Mouse (Mus musculus): ENCODE measurements around the gene Ugt8a.

The Ugt8a gene

GRCm38 (mm10) chr3:125938092-125938755 is at the start of gene Ugt8a:
Gene Ugt8a, minus strand, starts transcription at chr3:125938619.
- peak; percentile 10 to 23 for DNase-seq

DNA sequence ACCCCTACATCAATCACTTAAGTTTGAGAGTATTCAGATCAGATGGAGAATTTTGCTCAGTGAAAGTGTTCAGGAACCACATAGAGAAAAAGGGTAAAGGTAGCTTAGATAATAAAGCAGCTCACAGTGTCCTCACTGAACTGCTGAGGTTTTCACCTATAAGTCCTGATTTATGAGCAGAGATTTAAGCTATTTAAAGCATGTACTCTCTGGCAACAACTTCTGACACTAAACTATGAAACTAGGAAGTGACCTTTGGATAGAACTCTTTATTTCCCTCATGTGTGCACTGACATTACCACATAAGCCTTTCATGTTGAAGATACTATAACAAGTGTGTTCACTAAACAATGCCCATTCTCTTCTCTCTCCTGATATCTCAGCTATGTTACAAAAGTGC is 48.2 kb upstream of the Ugt8a start:
- no peak for DNase-seq

DNA sequence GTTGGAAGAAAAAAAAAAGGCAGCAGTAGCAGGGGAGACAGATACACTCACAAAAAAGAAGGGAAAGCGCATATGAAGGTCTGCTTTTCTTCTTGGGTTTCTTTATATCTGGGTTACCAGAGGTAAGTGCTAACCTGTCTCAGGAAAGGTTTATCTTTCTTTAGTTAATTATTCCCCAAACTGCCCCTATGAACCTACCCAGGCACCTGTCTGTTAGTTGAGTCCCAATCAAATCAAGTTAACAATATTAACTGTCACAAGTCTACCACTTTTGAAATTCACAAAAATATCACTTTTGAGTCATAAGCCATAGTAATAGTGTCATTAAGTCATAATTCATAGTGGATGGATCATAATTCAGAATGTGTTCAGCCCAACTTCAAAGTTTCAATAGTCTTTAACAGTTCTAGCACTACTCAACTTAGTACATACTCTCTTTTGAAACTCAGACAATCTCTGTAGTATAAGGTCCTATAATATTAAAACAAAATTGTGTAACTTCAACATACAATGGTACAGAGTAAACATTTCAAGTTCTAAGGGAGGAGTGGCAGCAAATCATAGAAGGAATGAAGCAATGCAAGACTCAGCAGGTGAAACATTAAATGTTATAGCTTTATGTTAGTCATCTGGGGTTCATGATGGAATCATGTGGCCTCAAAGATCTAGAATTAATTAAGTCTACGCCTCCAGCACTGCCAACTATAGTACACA is 45.4 kb upstream of the Ugt8a start:
- no peak for DNase-seq

- no peak for DNase-seq
These were observed 41.1 kb upstream of the Ugt8a start for GRCm38 (mm10) chr3:125979475-125979874.

- DNase-seq = no peak
These were observed 37.5 kb upstream of the Ugt8a start for GRCm38 (mm10) chr3:125975899-125976298.

DNA sequence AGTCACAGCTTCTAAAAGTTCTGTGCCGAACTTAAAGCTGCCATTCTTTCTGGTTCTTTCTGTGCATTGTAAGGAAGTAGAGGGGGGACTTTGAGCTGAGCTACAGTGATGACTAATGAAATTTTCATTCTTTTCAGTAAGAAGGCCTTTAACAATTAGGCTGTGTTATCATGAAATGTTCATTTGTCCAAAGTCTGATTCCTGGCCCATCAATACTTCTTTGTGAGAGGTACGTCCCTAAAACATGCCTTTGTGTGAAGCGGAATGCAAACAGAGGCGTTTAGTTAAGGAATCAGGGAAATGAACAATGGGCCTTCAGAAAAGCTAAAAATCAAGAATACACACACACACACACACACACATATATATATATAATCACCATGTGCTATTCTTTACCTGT is 31.0 kb upstream of the Ugt8a start:
- no peak for DNase-seq

DNA sequence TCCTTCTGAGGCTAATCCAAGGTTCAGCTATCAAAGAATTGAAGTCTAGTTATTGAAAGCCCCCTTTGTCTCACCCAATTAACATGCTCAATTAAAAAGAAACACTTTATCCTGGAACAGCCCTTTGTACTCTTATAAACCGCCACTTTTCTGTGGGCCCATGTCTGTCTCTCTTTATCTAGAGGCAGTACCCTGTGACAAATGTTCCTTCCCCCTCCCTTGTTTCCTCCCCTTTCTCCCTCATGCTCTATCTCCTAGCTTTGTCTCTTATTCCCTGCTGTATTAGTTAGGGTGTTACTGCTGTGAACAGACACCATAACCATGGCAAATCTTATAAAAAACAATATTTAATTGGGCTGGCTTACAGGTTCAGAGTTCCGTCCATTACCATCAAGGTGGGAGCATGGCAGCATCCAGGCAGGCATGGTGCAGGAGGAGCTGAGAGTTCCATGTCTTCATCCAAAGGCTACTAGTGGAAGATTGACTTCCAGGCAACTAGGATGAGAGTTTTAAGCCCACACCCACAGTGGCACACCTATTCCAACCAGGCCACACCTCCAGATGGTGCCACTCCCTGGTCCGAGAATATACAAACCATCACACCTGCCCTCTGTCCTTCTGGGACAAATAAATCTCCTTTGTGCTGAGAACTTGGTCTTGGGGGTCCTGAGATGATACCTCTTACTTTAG is 17.9 kb upstream of the Ugt8a start:
- no peak for DNase-seq

GRCm38 (mm10) chr3:125954881-125955280 is 16.5 kb upstream of the Ugt8a start:
- no peak for DNase-seq

DNA sequence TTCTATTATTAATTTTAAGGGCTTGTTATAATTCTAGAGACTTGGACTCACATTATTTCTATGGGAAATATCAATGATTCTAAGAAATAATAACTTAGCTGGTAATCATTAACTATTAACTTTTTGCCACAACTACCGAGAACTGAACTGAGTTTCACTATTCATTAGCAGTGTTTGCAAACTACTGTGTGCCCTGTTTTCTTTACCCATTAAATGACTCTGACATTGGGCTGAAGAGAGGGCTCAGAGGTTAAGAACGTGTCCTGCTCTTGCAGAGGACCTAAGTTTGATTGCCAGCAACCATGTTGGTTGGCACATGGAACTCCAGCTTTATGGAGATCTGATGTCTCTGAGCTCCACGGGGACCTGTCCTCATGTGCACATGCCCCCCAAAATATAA is 2.4 kb upstream of the Ugt8a start:
- no peak for DNase-seq

- DNase-seq = peak; percentile 56 to 65
These were observed 314 bp upstream of the Ugt8a start for GRCm38 (mm10) chr3:125938756-125939109.

- peak in 1 of 2 experiments; percentile 4 for DNase-seq
These were observed 805 bp downstream of the Ugt8a start for GRCm38 (mm10) chr3:125937536-125938091.

DNA sequence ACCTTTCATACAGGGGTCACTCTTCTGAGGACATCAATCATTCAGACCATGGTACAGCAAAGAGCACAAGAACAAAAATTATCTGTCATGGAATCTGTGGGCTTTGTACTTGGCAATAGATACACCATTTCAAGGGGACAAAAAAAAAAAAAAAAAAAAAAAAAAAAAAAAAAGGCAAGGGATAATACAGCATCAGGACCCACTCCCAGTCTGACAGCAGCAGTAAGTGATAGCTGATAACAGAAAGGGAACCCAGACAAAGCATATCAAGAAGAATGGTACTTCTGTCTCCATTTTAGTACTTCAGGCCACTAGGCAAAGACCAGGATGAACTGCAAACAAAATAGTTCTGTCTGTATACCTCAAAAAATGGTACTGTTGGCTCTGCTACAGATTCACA is 2.6 kb downstream of the Ugt8a start:
- DNase-seq = no peak

- DNase-seq = no peak
These were observed 5.7 kb downstream of the Ugt8a start for GRCm38 (mm10) chr3:125932594-125933237.

GRCm38 (mm10) chr3:125931059-125931458 is 7.4 kb downstream of the Ugt8a start:
- DNase-seq = no peak

DNA sequence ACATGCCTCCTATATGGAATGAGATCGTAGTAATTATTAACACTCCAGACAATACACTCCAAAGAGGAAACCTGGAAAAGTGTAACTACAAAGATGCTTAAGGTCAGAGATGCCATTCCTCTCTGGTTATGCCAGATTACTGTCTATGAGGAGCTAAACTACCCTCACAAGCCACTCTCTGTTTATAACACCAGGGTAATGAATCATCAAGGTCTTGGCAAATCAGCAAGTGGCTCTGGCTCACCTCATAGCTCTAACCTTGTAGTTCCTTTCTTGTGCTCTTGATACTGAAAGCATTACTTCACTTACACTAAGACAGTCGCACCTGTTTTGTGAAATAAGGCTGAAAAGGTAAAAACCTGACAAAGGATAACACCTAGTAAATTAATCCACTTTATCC is 17.5 kb downstream of the Ugt8a start:
- DNase-seq = no peak

DNA sequence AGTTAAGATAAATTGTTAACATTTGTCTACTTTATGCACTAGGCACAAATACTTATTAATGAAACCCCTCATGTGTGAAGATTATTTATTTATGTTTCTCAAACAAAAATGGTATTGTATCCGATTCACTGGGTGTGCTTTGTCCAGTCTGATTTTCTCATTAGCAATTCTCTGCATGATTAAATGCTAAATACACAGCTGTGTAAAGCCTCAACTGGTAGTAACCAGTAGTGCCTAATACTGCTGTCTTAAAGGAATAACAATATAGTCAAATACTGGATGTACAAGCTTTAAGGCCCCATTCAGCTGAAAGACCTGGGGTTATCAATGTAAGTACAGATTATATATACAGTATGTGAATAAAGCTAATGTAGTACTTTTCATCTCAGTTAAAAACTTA is 39.4 kb downstream of the Ugt8a start:
- no peak for DNase-seq

DNA sequence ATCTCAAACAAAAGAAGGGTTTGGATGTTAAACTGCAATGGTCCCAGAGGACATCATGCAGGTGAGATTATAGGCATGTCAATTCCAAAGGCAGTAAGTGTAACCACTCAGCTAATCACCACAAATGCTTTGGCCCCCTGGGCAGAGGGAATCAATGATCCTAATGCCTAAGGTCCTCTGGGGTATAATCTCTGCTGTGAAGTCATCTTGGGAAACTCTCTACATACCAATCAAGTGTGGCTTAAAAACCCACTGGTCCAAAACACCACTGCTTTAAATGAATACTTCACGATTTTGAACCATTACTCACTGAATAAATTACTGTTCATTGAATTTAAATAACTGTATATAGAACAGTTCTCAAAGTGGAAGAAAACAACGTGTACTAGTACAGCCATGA is 51.3 kb downstream of the Ugt8a start:
- DNase-seq = no peak

DNA sequence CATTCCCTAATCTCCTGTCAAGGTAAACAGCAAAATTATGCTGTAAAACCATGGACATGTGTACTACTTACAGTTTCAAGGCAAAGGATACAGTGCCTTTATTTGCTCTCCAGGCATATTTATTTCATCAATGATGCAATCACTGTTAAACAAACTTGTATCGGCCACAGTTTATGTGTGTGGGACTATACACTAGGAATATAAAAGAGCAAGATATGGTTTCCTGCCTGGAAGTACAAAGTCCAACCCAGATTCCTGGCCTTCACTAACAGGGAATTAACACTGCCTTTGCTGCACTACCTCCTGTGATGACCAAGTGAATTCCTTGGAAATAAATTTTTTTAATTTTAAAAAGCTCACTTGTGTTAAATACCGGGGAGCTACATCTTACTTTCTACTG is 53.5 kb downstream of the Ugt8a start:
- no peak for DNase-seq

DNA sequence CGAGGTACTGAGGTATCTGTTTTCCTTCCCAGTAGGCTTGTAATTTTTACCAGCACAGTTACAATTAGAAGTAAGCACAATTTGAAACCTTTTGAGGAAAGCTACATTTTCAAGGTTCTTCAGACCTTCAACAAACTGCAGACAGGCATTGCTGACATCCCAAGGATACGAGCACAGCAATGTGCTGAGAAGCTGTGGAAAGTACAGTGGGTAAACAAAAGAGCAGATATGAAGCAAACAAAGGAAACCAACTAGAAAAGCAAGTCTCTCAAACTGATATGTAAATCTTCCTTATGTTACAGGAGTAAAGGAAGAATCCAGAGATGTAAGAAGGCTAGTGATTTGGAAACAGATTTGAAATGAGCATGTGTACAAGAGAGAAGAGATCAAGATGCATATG is 54.0 kb downstream of the Ugt8a start:
- no peak for DNase-seq

GRCm38 (mm10) chr3:125883009-125883408 is 55.4 kb downstream of the Ugt8a start:
- no peak for DNase-seq

DNA sequence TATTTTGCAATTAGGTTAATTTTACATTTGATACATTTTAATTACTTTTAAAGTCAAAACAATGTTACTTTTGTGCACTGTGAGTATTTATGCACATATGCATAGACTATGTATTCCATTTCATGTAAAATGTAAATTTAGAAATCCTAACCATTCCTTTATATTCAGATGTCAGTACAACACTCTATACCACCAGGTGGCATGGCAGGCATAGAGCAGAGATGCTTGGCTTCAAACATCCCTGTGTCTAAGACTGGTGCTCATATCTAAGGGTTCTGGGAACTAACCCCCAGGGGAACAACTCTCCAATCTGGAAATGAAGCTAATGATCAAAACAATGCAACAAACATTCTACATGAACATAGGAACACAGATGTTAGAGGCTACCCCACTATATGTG is 56.6 kb downstream of the Ugt8a start:
- no peak for DNase-seq

GRCm38 (mm10) chr3:125874371-125874770 is 64.0 kb downstream of the Ugt8a start:
- no peak for DNase-seq

- no peak for DNase-seq
These were observed 68.5 kb downstream of the Ugt8a start for GRCm38 (mm10) chr3:125869873-125870272.
